Mouse (Mus musculus) lung, embryonic 15.5 days (tissue): Measurements from ENCODE around the gene Irx5. TPM values are rescaled to one million over a fixed set of nuclear protein-coding genes. Genes with fewer than 3 reads are reported as not detected.

Experiments used
- ATAC-seq: fragments of 200-750 bp; cut with Nextera tagmentation; 2 replicates; pipeline ENCODE4 v1.8.0; 2017; ENCODE audit warnings: moderate number of reproducible peaks, borderline replicate concordance; ENCODE audit not compliant: low FRiP score, low TSS enrichment; ENCODE audit errors: extremely low read depth
- H3K27ac ChIP-seq: fragments of 300-500 bp; sonication (generic); 2 replicates; pipeline ENCODE4 v1.5.1; 2015; ENCODE audit warnings: moderate library complexity, mild to moderate bottlenecking, inconsistent platforms
- H3K27me3 ChIP-seq: fragments of 300-500 bp; sonication (generic); 2 replicates; pipeline ENCODE4 v1.6.1; 2015; ENCODE audit warnings: inconsistent platforms
- H3K36me3 ChIP-seq: fragments of 300-500 bp; sonication (generic); 2 replicates; pipeline ENCODE4 v1.6.1; 2015; ENCODE audit warnings: inconsistent platforms
- H3K4me1 ChIP-seq: fragments of 300-500 bp; sonication (generic); 2 replicates; pipeline ENCODE4 v1.6.1; 2015; ENCODE audit warnings: inconsistent platforms
- H3K4me2 ChIP-seq: fragments of 300-500 bp; sonication (generic); 2 replicates; pipeline ENCODE4 v1.6.1; 2015; ENCODE audit warnings: inconsistent platforms, mild to moderate bottlenecking, moderate library complexity
- H3K4me3 ChIP-seq: fragments of 300-500 bp; sonication (generic); 2 replicates; pipeline ENCODE4 v1.5.1; 2015; ENCODE audit warnings: mild to moderate bottlenecking, inconsistent platforms
- H3K9ac ChIP-seq: fragments of 300-500 bp; sonication (generic); 2 replicates; pipeline ENCODE4 v1.6.1; 2015; ENCODE audit warnings: inconsistent platforms
- H3K9me3 ChIP-seq: fragments of 300-500 bp; sonication (generic); 2 replicates; pipeline ENCODE4 v1.6.1; 2016; ENCODE audit warnings: inconsistent platforms
- WGBS: fragments of 180-500 bp; shearing (Covaris S2); methylation state at CpG from one replicate; pipeline ENCODE4 v1.1.7; 2015; 5-methylcytosine and 5-hydroxymethylcytosine counted together
- polyA plus RNA-seq: library from polyadenylated mRNA; unstranded; fragments of >200 nt; fragmentation: Nextera tagmentation; extraction: Ambion mirVana; gene quantifications from 2 replicates; pipeline ENCODE4 v1.2.1, GENCODE M21; 2015

The Irx5 gene
- polyA plus RNA-seq, 1 experiment from 2014 or later, result 19.8 TPM

GRCm38 (mm10) chr8:92362396-92363115, 5.1 kb downstream of the Irx5 start:
- ATAC-seq, result no peak
- peak overlapping the region; percentile 39; the same call in 1 of the 2 replicates for H3K9ac ChIP-seq
- H3K27me3 ChIP-seq, result peaks cover 91% of the 10 kb centered on the region
- H3K4me3 ChIP-seq, result peak overlapping the region; percentile 34
- peak overlapping the region; percentile 73 for H3K27ac ChIP-seq
- peaks cover 31% of the 10 kb centered on the region for H3K4me1 ChIP-seq
- peak overlapping the region; percentile 49 for H3K4me2 ChIP-seq
- 3% methylated on average over 15 of the region's 15 CpGs for WGBS
- H3K36me3 ChIP-seq, result no peaks in the 10 kb centered on the region
- H3K9me3 ChIP-seq, result no peaks in the 10 kb centered on the region

GRCm38 (mm10) chr8:92363217-92364147, 6.1 kb downstream of the Irx5 start:
- H3K4me1 ChIP-seq, result peaks cover 30% of the 10 kb centered on the region
- peak overlapping the region; percentile 73 for H3K27ac ChIP-seq
- peak overlapping the region; percentile 34 for H3K4me3 ChIP-seq
- H3K9me3 ChIP-seq, result no peaks in the 10 kb centered on the region
- no peak for ATAC-seq
- H3K27me3 ChIP-seq, result peaks cover 91% of the 10 kb centered on the region
- no peaks in the 10 kb centered on the region for H3K36me3 ChIP-seq
- peak overlapping the region; percentile 39 for H3K9ac ChIP-seq
- peak overlapping the region; percentile 49 for H3K4me2 ChIP-seq
- whole genome bisulfite sequencing, result 3% methylated on average over 45 of the region's 45 CpGs

GRCm38 (mm10) chr8:92364148-92364775, 6.8 kb downstream of the Irx5 start:
- peaks cover 30% of the 10 kb centered on the region for H3K4me1 ChIP-seq
- H3K9ac ChIP-seq, result peak overlapping the region; percentile 39
- peak overlapping the region; percentile 34 for H3K4me3 ChIP-seq
- WGBS, result 3% methylated on average over 20 of the region's 20 CpGs
- no peaks in the 10 kb centered on the region for H3K36me3 ChIP-seq
- peaks cover 94% of the 10 kb centered on the region for H3K27me3 ChIP-seq
- H3K27ac ChIP-seq, result peak overlapping the region; percentile 73
- ATAC-seq, result no peak
- H3K9me3 ChIP-seq, result no peaks in the 10 kb centered on the region
- H3K4me2 ChIP-seq, result peak overlapping the region; percentile 49

GRCm38 (mm10) chr8:92364776-92365240, 7.4 kb downstream of the Irx5 start:
- ATAC-seq, result no peak
- Histone ChIP-seq H3K27ac (peak overlapping the region; percentile 73), H3K4me2 (peak overlapping the region; percentile 49), H3K4me1 (peaks cover 29% of the 10 kb centered on the region), H3K9me3 (no peaks in the 10 kb centered on the region), H3K4me3 (peak overlapping the region; percentile 34), H3K27me3 (peaks cover 94% of the 10 kb centered on the region), H3K9ac (peak overlapping the region; percentile 39), H3K36me3 (no peaks in the 10 kb centered on the region)
- WGBS, result 13% methylated on average over 20 of the region's 20 CpGs

GRCm38 (mm10) chr8:92365241-92365943, 8.0 kb downstream of the Irx5 start:
- peak overlapping the region; percentile 17 for H3K4me3 ChIP-seq
- peak overlapping the region; percentile 39; the same call in 1 of the 2 replicates for H3K9ac ChIP-seq
- H3K36me3 ChIP-seq, result no peaks in the 10 kb centered on the region
- peaks cover 26% of the 10 kb centered on the region for H3K4me1 ChIP-seq
- H3K27me3 ChIP-seq, result peaks cover 92% of the 10 kb centered on the region
- no peak for ATAC-seq
- peak overlapping the region; percentile 49 for H3K4me2 ChIP-seq
- H3K9me3 ChIP-seq, result no peaks in the 10 kb centered on the region
- H3K27ac ChIP-seq, result peak overlapping the region; percentile 73; the same call in 1 of the 2 replicates
- 3% methylated on average over 36 of the region's 36 CpGs for WGBS

GRCm38 (mm10) chr8:92365944-92366735, 8.7 kb downstream of the Irx5 start:
- no peaks in the 10 kb centered on the region for H3K9me3 ChIP-seq
- H3K9ac ChIP-seq, result no peak overlapping the region
- no peaks in the 10 kb centered on the region for H3K36me3 ChIP-seq
- no peak overlapping the region for H3K27ac ChIP-seq
- no peak for ATAC-seq
- H3K4me3 ChIP-seq, result peak overlapping the region; percentile 17
- peaks cover 26% of the 10 kb centered on the region for H3K4me1 ChIP-seq
- WGBS, result 8% methylated on average over 26 of the region's 26 CpGs
- H3K4me2 ChIP-seq, result peak overlapping the region; percentile 49
- H3K27me3 ChIP-seq, result peaks cover 88% of the 10 kb centered on the region

GRCm38 (mm10) chr8:92366736-92367267, 9.4 kb downstream of the Irx5 start:
- Histone ChIP-seq H3K4me1 (peaks cover 26% of the 10 kb centered on the region), H3K27ac (no peak overlapping the region), H3K4me2 (peak overlapping the region; percentile 49), H3K9ac (no peak overlapping the region), H3K4me3 (peak overlapping the region; percentile 11; the same call in 1 of the 2 replicates), H3K36me3 (no peaks in the 10 kb centered on the region), H3K9me3 (no peaks in the 10 kb centered on the region), H3K27me3 (peaks cover 83% of the 10 kb centered on the region)
- 10% methylated on average over 20 of the region's 20 CpGs for WGBS
- ATAC-seq, result no peak

GRCm38 (mm10) chr8:92379524-92379923, 22.1 kb downstream of the Irx5 start:
- Histone ChIP-seq H3K4me3 (no peak overlapping the region), H3K4me2 (no peak overlapping the region), H3K9ac (no peak overlapping the region), H3K9me3 (no peaks in the 10 kb centered on the region), H3K4me1 (peaks cover 5% of the 10 kb centered on the region; the same call in 1 of the 2 replicates), H3K36me3 (no peaks in the 10 kb centered on the region), H3K27ac (no peak overlapping the region), H3K27me3 (peaks cover 14% of the 10 kb centered on the region)
- WGBS, result 13% methylated on average over 6 of the region's 6 CpGs
- ATAC-seq, result 0 out of 2 replicates have a peak, but pooled peaks have one; percentile 39

GRCm38 (mm10) chr8:92380571-92380970, 23.1 kb downstream of the Irx5 start:
- Histone ChIP-seq H3K27ac (no peak overlapping the region), H3K27me3 (peaks cover 14% of the 10 kb centered on the region), H3K4me2 (no peak overlapping the region), H3K36me3 (no peaks in the 10 kb centered on the region), H3K4me1 (peaks cover 5% of the 10 kb centered on the region; the same call in 1 of the 2 replicates), H3K9me3 (no peaks in the 10 kb centered on the region), H3K9ac (no peak overlapping the region), H3K4me3 (no peak overlapping the region)
- WGBS, result 32% methylated on average over 2 of the region's 2 CpGs
- no peak for ATAC-seq

GRCm38 (mm10) chr8:92387893-92388292, 30.5 kb downstream of the Irx5 start:
- Histone ChIP-seq H3K4me3 (no peak overlapping the region), H3K27ac (no peak overlapping the region), H3K9ac (no peak overlapping the region), H3K27me3 (no peaks in the 10 kb centered on the region), H3K36me3 (no peaks in the 10 kb centered on the region), H3K4me1 (no peaks in the 10 kb centered on the region), H3K4me2 (no peak overlapping the region), H3K9me3 (no peaks in the 10 kb centered on the region)
- 83% methylated on average over 4 of the region's 4 CpGs for WGBS
- no peak for ATAC-seq
